Comparison of ENCODE assay signal across 12 mouse cellular contexts in genomic region chr6:140475393-140476087, GRCm38 (mm10). TPM values are rescaled to one million over a fixed set of nuclear protein-coding genes. Genes with fewer than 3 reads are reported as not detected.
A peak's percentile ranks its signal among the peaks of the same experiment; 100 is the strongest.
DNase-seq lines count a peak whose midpoint lies in the region; ATAC-seq and TF ChIP-seq lines count a peak whose summit lies in the region.
"Had no signal": no experiment of that assay in that cellular context is flagged by ENCODE, and none has a peak within 500 bp of the region (broad histone marks: within the 10 kb centered on the region; RNA-seq: fewer than 3 reads in every experiment).

No protein-coding gene starts in this region.

- no peak overlapping the region for H3K4me2 ChIP-seq in forebrain, postnatal 0 days (ENCODE audit: low read depth)
- no peak overlapping the region for H3K4me2 ChIP-seq in forebrain, embryonic 15.5 days (replicated peaks)
- no peak overlapping the region for H3K4me2 ChIP-seq in liver, embryonic 12.5 days
- H3K4me2 ChIP-seq: heart, embryonic 12.5 days; limb, embryonic 15.5 days had no signal

- H3K4me3 ChIP-seq in forebrain, postnatal 0 days (ENCODE audit: low read depth, low read length) = no peak overlapping the region
- no peak overlapping the region for H3K4me3 ChIP-seq in forebrain, embryonic 15.5 days
- no peak overlapping the region for H3K4me3 ChIP-seq in liver, adult 2 months (ENCODE audit: insufficient read depth, low read depth, low read length)
- no peak overlapping the region for H3K4me3 ChIP-seq in liver, embryonic 12.5 days
- no peak overlapping the region for H3K4me3 ChIP-seq in C2C12 (ENCODE audit: insufficient read depth, poor library complexity, severe bottlenecking)
- H3K4me3 ChIP-seq: heart, embryonic 12.5 days; limb, embryonic 15.5 days had no signal

- H3K79me2 ChIP-seq in liver, adult 2 months (ENCODE audit: control insufficient read depth, insufficient read depth, low read length) = peaks cover 10% of the 10 kb centered on the region; the same call in 1 of the 2 replicates
- H3K79me2 ChIP-seq in C2C12 (ENCODE audit: control insufficient read depth, insufficient read depth) = peaks cover 11% of the 10 kb centered on the region

- no peak overlapping the region for H3K27ac ChIP-seq in forebrain, postnatal 0 days (ENCODE audit: low read depth, low read length)
- no peak overlapping the region for H3K27ac ChIP-seq in forebrain, embryonic 15.5 days (replicated peaks)
- no peak overlapping the region for H3K27ac ChIP-seq in liver, adult 2 months (replicated peaks; ENCODE audit: insufficient read depth, low read depth, low read length)
- no peak overlapping the region for H3K27ac ChIP-seq in liver, embryonic 12.5 days
- H3K27ac ChIP-seq: limb, embryonic 15.5 days had no signal

- H3ac ChIP-seq in C2C12 (ENCODE audit: control insufficient read depth, insufficient read length, low read depth) = no peak overlapping the region

- ATAC-seq in forebrain, postnatal 0 days = no peak
- no peak for ATAC-seq in forebrain, embryonic 15.5 days (replicated peaks)
- no peak for ATAC-seq in liver, embryonic 12.5 days
- ATAC-seq: inflammation-experienced regulatory T-cells, adult 6 months had no signal

- no peak overlapping the region for H3K9ac ChIP-seq in forebrain, postnatal 0 days
- no peak overlapping the region for H3K9ac ChIP-seq in forebrain, embryonic 15.5 days (replicated peaks)
- no peak overlapping the region for H3K9ac ChIP-seq in liver, adult 2 months (ENCODE audit: low read depth, low read length)
- H3K9ac ChIP-seq in liver, embryonic 12.5 days = no peak overlapping the region
- H3K9ac ChIP-seq: heart, embryonic 12.5 days; limb, embryonic 15.5 days had no signal

- peak; percentile 27; the same call in 1 of the 2 replicates for TF ChIP-seq CTCF in forebrain, postnatal 0 days (IDR thresholded peaks at IDR 0.05; ENCODE audit: low read depth)
- TF ChIP-seq CTCF in liver, adult 2 months (IDR thresholded peaks at IDR 0.05; ENCODE audit: low read depth, low read length) = 0 out of 2 replicates have a peak, but pooled peaks have one; percentile 12
- peak; percentile 14 for TF ChIP-seq CTCF in C2C12 (IDR thresholded peaks at IDR 0.05; ENCODE audit: control insufficient read depth, insufficient read depth, insufficient read length)

- H3K4me1 ChIP-seq in forebrain, postnatal 0 days (ENCODE audit: insufficient read depth) = peaks cover 13% of the 10 kb centered on the region
- H3K4me1 ChIP-seq in forebrain, embryonic 15.5 days = peaks cover 27% of the 10 kb centered on the region
- H3K4me1 ChIP-seq in liver, adult 2 months (ENCODE audit: control insufficient read depth, insufficient read depth, low read length) = no peaks in the 10 kb centered on the region
- H3K4me1 ChIP-seq in liver, embryonic 12.5 days = no peaks in the 10 kb centered on the region

- peaks cover 2% of the 10 kb centered on the region for H3K79me3 ChIP-seq in C2C12 (ENCODE audit: low read depth)

- WGBS in forebrain, postnatal 0 days = 85% methylated on average over 9 of the region's 9 CpGs
- WGBS in forebrain, embryonic 15.5 days = 84% methylated on average over 9 of the region's 9 CpGs
- WGBS in liver, adult 2 months = 85% methylated on average over 9 of the region's 9 CpGs
- 68% methylated on average over 9 of the region's 9 CpGs for WGBS in liver, embryonic 12.5 days (ENCODE audit: insufficient replicate concordance)

- no peaks in the 10 kb centered on the region for H3K36me3 ChIP-seq in forebrain, postnatal 0 days (ENCODE audit: insufficient read depth)
- H3K36me3 ChIP-seq in forebrain, embryonic 15.5 days = no peaks in the 10 kb centered on the region
- no peaks in the 10 kb centered on the region for H3K36me3 ChIP-seq in liver, adult 2 months (ENCODE audit: control insufficient read depth, insufficient read depth, low read length)
- H3K36me3 ChIP-seq in liver, embryonic 12.5 days = no peaks in the 10 kb centered on the region
- no peaks in the 10 kb centered on the region for H3K36me3 ChIP-seq in C2C12 (ENCODE audit: control insufficient read depth, insufficient read depth)
- H3K36me3 ChIP-seq: heart, embryonic 12.5 days; limb, embryonic 15.5 days had no signal

- no peaks in the 10 kb centered on the region for H3K9me3 ChIP-seq in forebrain, postnatal 0 days (ENCODE audit: low read length)
- H3K9me3 ChIP-seq in forebrain, embryonic 15.5 days = no peaks in the 10 kb centered on the region
- H3K9me3 ChIP-seq in liver, embryonic 12.5 days (replicated peaks) = no peaks in the 10 kb centered on the region
- H3K9me3 ChIP-seq: heart, embryonic 12.5 days; limb, embryonic 15.5 days had no signal

- no peaks in the 10 kb centered on the region for H3K27me3 ChIP-seq in forebrain, postnatal 0 days (ENCODE audit: insufficient read depth, low read length)
- no peaks in the 10 kb centered on the region for H3K27me3 ChIP-seq in forebrain, embryonic 15.5 days
- no peaks in the 10 kb centered on the region for H3K27me3 ChIP-seq in liver, adult 2 months (ENCODE audit: control insufficient read depth, insufficient read depth, low read length)
- H3K27me3 ChIP-seq in liver, embryonic 12.5 days (replicated peaks) = no peaks in the 10 kb centered on the region
- H3K27me3 ChIP-seq in C2C12 (ENCODE audit: control insufficient read depth, insufficient read depth, insufficient read length) = no peaks in the 10 kb centered on the region
- H3K27me3 ChIP-seq: heart, embryonic 12.5 days; limb, embryonic 15.5 days had no signal

- DNase-seq in forebrain, postnatal 0 days = no peak
- no peak for DNase-seq in liver, adult 2 months (ENCODE audit: extremely low read depth, low read depth, low spot score)
- peak; percentile 69 for DNase-seq in cerebellum, adult 8-10 months
- no peak for DNase-seq in testis, postnatal 14 days (ENCODE audit: low spot score)
- no peak for DNase-seq in right cerebral cortex, postnatal 25 days
- DNase-seq: layer of hippocampus, adult 9-11 months had no signal

- no peak for TF ChIP-seq POLR2A in liver, adult 2 months (IDR thresholded peaks at IDR 0.05; ENCODE audit: extremely low read depth, insufficient read depth, low read length)

TF ChIP-seq in C2C12, 6 proteins besides CTCF, POLR2A, EP300 and RAD21:
- no peak for TF ChIP-seq MAX (IDR thresholded peaks at IDR 0.05)
- no peak for TF ChIP-seq MYOD1 (IDR thresholded peaks at IDR 0.05; ENCODE audit: control insufficient read depth, insufficient read length, low read depth)
- no peak for TF ChIP-seq FOSL1 (IDR thresholded peaks at IDR 0.05; ENCODE audit: insufficient read depth, low read length, poor library complexity, severe bottlenecking)
- no peak for TF ChIP-seq CEBPB (IDR thresholded peaks at IDR 0.05; ENCODE audit: low read depth)
- no peak for TF ChIP-seq USF1 (IDR thresholded peaks at IDR 0.05; ENCODE audit: low read depth)
- TF ChIP-seq MYOG (IDR thresholded peaks at IDR 0.05; ENCODE audit: control insufficient read depth, extremely low read depth, insufficient read length) = no peak

RNA-seq across cellular contexts. Expression of gene Plekha5, which starts 51.7 kb away (rescaled TPM):
- total RNA-seq in forebrain, postnatal 0 days (2014; rRNA removed) = 32.0 and 34.0 TPM in 2 replicates
- 9.7 and 15.9 TPM in 2 replicates for polyA plus RNA-seq in forebrain, postnatal 0 days (2015; fragmentation: Nextera tagmentation; extraction: Ambion mirVana)
- 31.6 and 32.7 TPM in 2 replicates for polyA plus RNA-seq in forebrain, embryonic 15.5 days (2015; fragmentation: Nextera tagmentation; extraction: Ambion mirVana)
- total RNA-seq in liver, adult 2 months (2014; rRNA removed) = 17.1 and 18.0 TPM in 2 replicates
- 10.3 and 13.0 TPM in 2 replicates for polyA plus RNA-seq in liver, adult 2 months (2012; rRNA removed)
- 12.4 and 12.8 TPM in 2 replicates for polyA plus RNA-seq in liver, embryonic 12.5 days (2016; fragmentation: Nextera tagmentation; extraction: Ambion mirVana)
- 13.1 TPM for polyA plus RNA-seq in C2C12 (2012; fragmentation: generic; extraction: Trizol)
